Mouse (Mus musculus) heart, embryonic 10.5 days (tissue): ENCODE results near the gene Thap11. TPM values are rescaled to one million over a fixed set of nuclear protein-coding genes. Genes with fewer than 3 reads are reported as not detected.

ENCODE experiments used
- DNase-seq: peaks from one replicate; pipeline ENCODE4 v3.0.0-alpha.2; 2017; ENCODE audit warnings: low spot score
- H3K27ac ChIP-seq: fragments of 300-500 bp; sonication (generic); 2 replicates; pipeline ENCODE4 v1.5.1; 2016; ENCODE audit warnings: mild to moderate bottlenecking
- H3K27me3 ChIP-seq: fragments of 300-500 bp; sonication (generic); 2 replicates; pipeline ENCODE4 v1.6.1; 2016; ENCODE audit warnings: mild to moderate bottlenecking; ENCODE audit not compliant: poor library complexity, insufficient read depth, severe bottlenecking
- H3K36me3 ChIP-seq: fragments of 300-500 bp; sonication (generic); 2 replicates; pipeline ENCODE4 v1.6.1; 2016; ENCODE audit warnings: mild to moderate bottlenecking, moderate library complexity
- H3K4me1 ChIP-seq: fragments of 300-500 bp; sonication (generic); 2 replicates; pipeline ENCODE4 v1.6.1; 2016; ENCODE audit warnings: mild to moderate bottlenecking
- H3K4me3 ChIP-seq: fragments of 300-500 bp; sonication (generic); 2 replicates; pipeline ENCODE4 v1.5.1; 2016; ENCODE audit warnings: mild to moderate bottlenecking, moderate library complexity
- H3K9me3 ChIP-seq: fragments of 300-500 bp; sonication (generic); 2 replicates; pipeline ENCODE4 v1.6.1; 2016; ENCODE audit warnings: mild to moderate bottlenecking, moderate library complexity
- WGBS: fragments of 180-500 bp; shearing (Covaris S2); methylation state at CpG from one replicate; pipeline ENCODE4 v1.1.7; 2016; 5-methylcytosine and 5-hydroxymethylcytosine counted together
- polyA plus RNA-seq: library from polyadenylated mRNA; unstranded; fragments of >200 nt; fragmentation: Nextera tagmentation; extraction: Ambion mirVana; gene quantifications from 2 replicates; pipeline ENCODE4 v1.2.1, GENCODE M21; 2016

The Thap11 gene
- polyA plus RNA-seq, 1 experiment from 2014 or later = 74.0 TPM

DNA sequence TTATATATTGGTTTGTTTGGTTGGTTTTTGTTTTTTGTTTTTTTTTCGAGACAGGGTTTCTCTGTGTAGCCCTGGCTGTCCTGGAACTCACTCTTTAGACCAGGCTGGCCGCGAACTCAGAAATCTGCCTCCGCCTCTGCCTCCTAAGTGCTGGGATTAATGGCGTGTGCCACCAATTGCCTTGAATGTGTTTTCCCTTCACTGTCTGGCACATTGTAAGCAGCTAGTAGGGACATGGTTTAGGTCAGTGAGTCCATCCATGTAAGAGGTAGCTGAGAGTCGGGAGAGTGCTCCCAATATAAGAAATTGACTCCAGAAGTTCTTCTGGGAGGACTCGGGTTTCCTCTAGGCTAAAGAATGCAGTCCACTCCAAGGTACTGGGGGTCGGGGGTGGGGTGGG lies 629 bp upstream of the Thap11 start:
- H3K27ac ChIP-seq = peak overlapping the region; percentile 92
- peaks cover 19% of the 10 kb centered on the region for H3K36me3 ChIP-seq
- no peak for DNase-seq
- no peaks in the 10 kb centered on the region for H3K9me3 ChIP-seq
- no peaks in the 10 kb centered on the region for H3K27me3 ChIP-seq
- 23% methylated on average over 8 of the region's 8 CpGs for WGBS
- peaks cover 48% of the 10 kb centered on the region for H3K4me1 ChIP-seq
- peak overlapping the region; percentile 77 for H3K4me3 ChIP-seq

DNA sequence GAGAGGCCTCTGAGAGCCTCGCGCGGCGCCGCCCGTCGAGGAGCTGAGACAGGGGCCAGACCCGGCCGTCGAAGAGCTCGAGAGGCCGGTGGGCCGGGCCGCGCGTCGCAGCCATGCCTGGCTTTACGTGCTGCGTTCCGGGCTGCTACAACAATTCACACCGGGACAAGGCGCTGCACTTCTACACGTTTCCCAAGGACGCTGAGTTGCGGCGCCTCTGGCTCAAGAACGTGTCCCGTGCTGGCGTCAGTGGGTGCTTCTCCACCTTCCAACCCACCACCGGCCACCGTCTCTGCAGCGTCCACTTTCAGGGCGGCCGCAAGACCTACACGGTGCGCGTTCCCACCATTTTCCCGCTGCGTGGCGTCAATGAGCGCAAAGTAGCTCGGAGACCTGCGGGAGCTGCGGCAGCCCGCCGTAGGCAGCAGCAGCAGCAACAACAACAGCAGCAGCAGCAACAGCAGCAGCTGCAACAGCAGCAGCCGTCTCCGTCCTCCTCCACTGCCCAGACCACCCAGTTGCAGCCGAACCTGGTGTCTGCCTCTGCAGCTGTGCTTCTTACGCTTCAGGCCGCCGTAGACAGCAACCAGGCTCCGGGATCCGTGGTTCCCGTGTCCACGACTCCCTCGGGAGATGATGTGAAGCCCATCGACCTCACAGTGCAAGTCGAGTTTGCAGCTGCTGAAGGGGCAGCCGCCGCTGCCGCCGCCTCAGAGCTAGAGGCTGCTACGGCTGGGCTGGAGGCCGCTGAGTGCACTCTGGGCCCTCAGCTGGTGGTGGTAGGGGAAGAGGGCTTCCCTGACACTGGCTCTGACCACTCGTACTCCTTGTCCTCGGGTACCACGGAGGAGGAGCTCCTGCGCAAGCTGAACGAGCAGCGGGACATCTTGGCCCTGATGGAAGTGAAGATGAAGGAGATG lies 576 bp downstream of the Thap11 start:
- DNase-seq = peak; percentile 90
- under 1% methylated on average over 71 of the region's 71 CpGs for WGBS
- Histone ChIP-seq H3K9me3 (no peaks in the 10 kb centered on the region), H3K36me3 (peaks cover 12% of the 10 kb centered on the region; the same call in 1 of the 2 replicates), H3K27me3 (no peaks in the 10 kb centered on the region), H3K27ac (peak overlapping the region; percentile 92), H3K4me3 (peak overlapping the region; percentile 77), H3K4me1 (peaks cover 54% of the 10 kb centered on the region)

DNA sequence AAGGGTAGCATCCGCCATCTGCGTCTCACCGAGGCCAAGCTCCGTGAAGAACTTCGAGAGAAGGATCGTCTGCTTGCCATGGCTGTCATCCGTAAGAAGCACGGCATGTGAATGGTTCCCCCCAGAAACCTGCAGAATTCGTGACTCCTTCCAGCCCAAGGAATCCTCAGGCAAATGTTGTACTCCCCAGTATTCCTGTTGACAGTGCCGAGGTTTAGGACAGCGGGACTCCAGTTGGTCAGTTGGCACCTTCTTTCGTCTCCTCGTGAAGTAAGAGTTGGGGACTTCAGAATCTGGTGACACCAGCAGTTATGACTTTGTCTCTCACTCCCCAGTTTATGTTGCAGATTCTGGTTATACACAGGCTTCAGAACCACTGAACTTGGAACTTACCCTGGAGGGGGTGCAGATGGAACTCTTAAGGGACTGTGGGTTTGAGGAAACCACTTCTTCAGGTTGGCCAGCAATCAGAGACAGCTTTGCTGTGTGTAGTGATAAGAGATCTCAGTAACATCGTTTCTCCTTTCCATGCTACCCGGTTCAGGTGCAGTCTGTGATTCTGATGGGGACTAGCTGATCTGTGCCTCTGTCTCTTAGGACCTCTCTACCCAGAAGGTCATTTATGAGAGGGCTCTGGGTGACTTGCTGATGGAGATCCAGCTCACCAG lies 1.4 kb downstream of the Thap11 start:
- H3K27me3 ChIP-seq = no peaks in the 10 kb centered on the region
- peaks cover 52% of the 10 kb centered on the region for H3K4me1 ChIP-seq
- DNase-seq = no peak
- peaks cover 12% of the 10 kb centered on the region; the same call in 1 of the 2 replicates for H3K36me3 ChIP-seq
- H3K4me3 ChIP-seq = peak overlapping the region; percentile 77
- WGBS = 14% methylated on average over 15 of the region's 15 CpGs
- H3K27ac ChIP-seq = peak overlapping the region; percentile 92
- no peaks in the 10 kb centered on the region for H3K9me3 ChIP-seq

DNA sequence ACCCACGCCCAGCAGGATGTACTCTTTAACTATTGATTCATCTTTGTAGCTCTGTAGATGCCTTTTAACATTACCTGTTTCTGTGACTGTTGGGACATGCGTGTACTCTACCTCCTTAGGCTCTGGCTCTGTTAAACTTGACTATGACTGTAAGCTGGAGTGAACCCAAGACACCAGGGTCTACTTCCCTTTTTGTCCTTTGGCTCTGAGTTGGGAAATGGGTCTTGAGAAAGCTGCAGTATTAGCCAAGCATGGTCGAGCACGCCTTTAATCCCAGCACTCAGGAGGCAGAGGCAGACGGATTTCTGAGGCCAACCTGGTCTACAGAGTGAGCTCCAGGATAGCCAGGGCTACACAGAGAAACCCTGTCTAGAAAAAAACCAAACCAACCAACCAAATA lies 3.6 kb downstream of the Thap11 start:
- Histone ChIP-seq H3K27me3 (no peaks in the 10 kb centered on the region), H3K4me3 (no peak overlapping the region), H3K9me3 (no peaks in the 10 kb centered on the region), H3K36me3 (peaks cover 19% of the 10 kb centered on the region), H3K27ac (no peak overlapping the region), H3K4me1 (peaks cover 66% of the 10 kb centered on the region)
- no peak for DNase-seq
- WGBS = 84% methylated on average over 5 of the region's 5 CpGs

DNA sequence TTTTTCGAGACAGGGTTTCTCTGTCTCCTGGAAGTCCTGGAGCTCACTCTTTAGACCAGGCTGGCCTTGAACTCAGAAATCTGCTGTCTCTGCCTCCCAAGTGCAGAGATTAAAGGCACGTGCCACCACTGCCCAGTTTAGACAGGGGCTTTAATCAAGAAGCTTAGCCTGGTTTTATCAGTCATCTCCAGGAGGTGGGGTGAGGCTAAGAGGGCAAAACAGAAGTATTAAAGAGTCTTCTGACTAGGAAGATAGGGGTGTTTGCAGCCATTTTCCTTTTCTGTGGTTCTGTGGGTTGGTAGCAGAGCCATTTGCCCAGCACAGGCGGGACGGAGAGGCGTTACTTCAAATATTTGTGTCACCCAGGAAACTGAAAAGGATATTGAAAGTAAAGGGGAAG lies 4.4 kb downstream of the Thap11 start:
- Histone ChIP-seq H3K4me1 (peaks cover 70% of the 10 kb centered on the region), H3K4me3 (peak overlapping the region; percentile 98; the same call in 1 of the 2 replicates)
- 60% methylated on average over 5 of the region's 5 CpGs for WGBS

GRCm38 (mm10) chr8:105860143-105860981 lies 5.4 kb downstream of the Thap11 start, which contains the start of gene Nutf2:
TSS of gene Nutf2 (plus strand) at chr8:105860580.
- peak within 1 kb of the TSS; percentile 98 for H3K4me3 ChIP-seq
- no peaks in the 10 kb centered on the region for H3K9me3 ChIP-seq
- H3K27ac ChIP-seq = peak within 1 kb of the TSS; percentile 98
- peaks cover 67% of the 10 kb centered on the region for H3K4me1 ChIP-seq
- under 1% methylated on average over 59 of the region's 59 CpGs for WGBS
- no peaks in the 10 kb centered on the region for H3K27me3 ChIP-seq
- DNase-seq = peak; percentile 100
- H3K36me3 ChIP-seq = peaks cover 33% of the 10 kb centered on the region

More for the DNA sequence above, 4.4 kb downstream of the Thap11 start:
- H3K36me3 ChIP-seq = peaks cover 25% of the 10 kb centered on the region
- no peaks in the 10 kb centered on the region for H3K27me3 ChIP-seq
- no peaks in the 10 kb centered on the region for H3K9me3 ChIP-seq
- DNase-seq = no peak
- peak overlapping the region; percentile 98 for H3K27ac ChIP-seq

GRCm38 (mm10) chr8:105861951-105862350 lies 7.0 kb downstream of the Thap11 start:
- peaks cover 51% of the 10 kb centered on the region for H3K4me1 ChIP-seq
- WGBS = 11% methylated on average over 1 of the region's 1 CpGs

GRCm38 (mm10) chr8:105866364-105867029 lies 11.6 kb downstream of the Thap11 start:
- DNase-seq = no peak
- H3K9me3 ChIP-seq = no peaks in the 10 kb centered on the region
- peaks cover 25% of the 10 kb centered on the region for H3K4me1 ChIP-seq
- WGBS = 77% methylated on average over 6 of the region's 6 CpGs
- H3K27me3 ChIP-seq = no peaks in the 10 kb centered on the region
- H3K27ac ChIP-seq = no peak overlapping the region
- peaks cover 80% of the 10 kb centered on the region for H3K36me3 ChIP-seq
- no peak overlapping the region for H3K4me3 ChIP-seq

More at GRCm38 (mm10) chr8:105861951-105862350, 7.0 kb downstream of the Thap11 start:
- Histone ChIP-seq H3K27me3 (no peaks in the 10 kb centered on the region), H3K27ac (peak overlapping the region; percentile 98; the same call in 1 of the 2 replicates), H3K9me3 (no peaks in the 10 kb centered on the region), H3K4me3 (peak overlapping the region; percentile 98), H3K36me3 (peaks cover 48% of the 10 kb centered on the region)
- DNase-seq = no peak

GRCm38 (mm10) chr8:105874301-105874700 lies 19.4 kb downstream of the Thap11 start:
- 71% methylated on average over 6 of the region's 6 CpGs for WGBS
- H3K27ac ChIP-seq = peak overlapping the region; percentile 24; the same call in 1 of the 2 replicates
- H3K27me3 ChIP-seq = no peaks in the 10 kb centered on the region
- peaks cover 18% of the 10 kb centered on the region for H3K4me1 ChIP-seq
- no peak overlapping the region for H3K4me3 ChIP-seq
- no peaks in the 10 kb centered on the region for H3K9me3 ChIP-seq
- no peak for DNase-seq
- peaks cover 85% of the 10 kb centered on the region for H3K36me3 ChIP-seq

GRCm38 (mm10) chr8:105880754-105881520 lies 26.0 kb downstream of the Thap11 start, which contains the start of gene Edc4:
TSS of gene Edc4 (plus strand) at chr8:105880881.
- 1% methylated on average over 45 of the region's 45 CpGs for WGBS
- Histone ChIP-seq H3K4me3 (peak within 1 kb of the TSS; percentile 98), H3K4me1 (peaks cover 24% of the 10 kb centered on the region), H3K36me3 (peaks cover 57% of the 10 kb centered on the region), H3K27me3 (no peaks in the 10 kb centered on the region), H3K27ac (peak within 1 kb of the TSS; percentile 90), H3K9me3 (no peaks in the 10 kb centered on the region)
- DNase-seq = peak; percentile 90

DNA sequence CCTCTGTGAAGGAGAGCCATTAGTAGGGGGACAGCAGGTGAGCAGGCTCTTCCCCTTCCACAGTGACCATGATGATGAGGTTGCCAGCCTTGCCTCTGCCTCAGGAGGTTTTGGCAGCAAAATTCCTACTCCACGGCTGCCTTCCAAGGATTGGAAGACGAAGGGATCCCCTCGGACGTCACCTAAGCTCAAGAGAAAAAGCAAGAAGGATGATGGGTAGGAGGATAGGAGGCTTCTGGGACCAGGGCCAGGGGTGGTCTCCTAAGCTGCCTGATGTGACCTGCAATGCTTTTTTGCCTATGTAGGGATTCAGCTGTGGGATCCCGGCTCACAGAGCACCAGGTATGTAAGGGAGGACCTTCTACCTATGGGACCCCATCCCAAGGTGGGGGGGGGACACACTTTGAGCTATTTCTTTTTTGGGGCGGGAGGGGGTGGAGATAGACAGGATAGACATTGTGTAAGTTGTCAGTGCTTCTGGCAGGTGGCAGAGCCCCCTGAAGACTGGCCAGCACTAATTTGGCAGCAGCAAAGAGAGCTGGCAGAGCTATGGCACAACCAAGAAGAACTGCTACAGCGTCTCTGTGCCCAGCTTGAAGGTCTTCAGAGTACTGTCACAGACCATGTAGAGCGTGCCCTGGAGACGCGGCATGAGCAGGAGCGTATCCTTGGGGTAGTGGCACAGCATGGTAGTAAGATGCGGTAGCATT lies 35.0 kb downstream of the Thap11 start:
- no peak for DNase-seq
- H3K27ac ChIP-seq = no peak overlapping the region
- no peaks in the 10 kb centered on the region for H3K9me3 ChIP-seq
- H3K27me3 ChIP-seq = no peaks in the 10 kb centered on the region
- H3K36me3 ChIP-seq = peaks cover 85% of the 10 kb centered on the region
- H3K4me3 ChIP-seq = no peak overlapping the region
- H3K4me1 ChIP-seq = peaks cover 11% of the 10 kb centered on the region; the same call in 1 of the 2 replicates
- 91% methylated on average over 12 of the region's 12 CpGs for WGBS
